Mouse (Mus musculus) small intestine, adult 2 months (tissue): ENCODE results near the gene Capn11. TPM values are rescaled to one million over a fixed set of nuclear protein-coding genes. Genes with fewer than 3 reads are reported as not detected.

Source experiments
- H3K27ac ChIP-seq: fragments of 200-500 bp; 2 replicates; pipeline ENCODE4 v1.5.1; 2012; ENCODE audit warnings: low read depth, low read length, control low read depth, inconsistent platforms; ENCODE audit not compliant: insufficient read depth
- H3K27me3 ChIP-seq: fragments of 200-500 bp; 2 replicates; pipeline ENCODE4 v1.6.1; 2012; ENCODE audit warnings: mild to moderate bottlenecking, moderate library complexity, low read length, inconsistent platforms; ENCODE audit not compliant: control insufficient read depth, insufficient read depth
- H3K36me3 ChIP-seq: fragments of 200-500 bp; 2 replicates; pipeline ENCODE4 v1.6.1; 2012; ENCODE audit warnings: mild to moderate bottlenecking, low read length, control low read depth, inconsistent platforms; ENCODE audit not compliant: control insufficient read depth, insufficient read depth
- H3K4me1 ChIP-seq: fragments of 200-500 bp; 2 replicates; pipeline ENCODE4 v1.6.1; 2012; ENCODE audit warnings: low read length, inconsistent platforms, mixed read lengths; ENCODE audit not compliant: control insufficient read depth, insufficient read depth, insufficient read length
- H3K4me3 ChIP-seq: fragments of 200-500 bp; 2 replicates; pipeline ENCODE4 v1.5.1; 2012; ENCODE audit warnings: low read depth, mild to moderate bottlenecking, control low read depth, inconsistent platforms, low read length, moderate library complexity
- CTCF ChIP-seq: fragments of 200-500 bp; IDR thresholded peaks from 2 replicates; pipeline ENCODE4 v1.5.1; 2012; ENCODE audit warnings: low read depth, mild to moderate bottlenecking, control low read depth, inconsistent platforms, low read length, moderate library complexity, mixed read lengths; ENCODE audit not compliant: insufficient replicate concordance, insufficient read length; ENCODE audit errors: extremely low read depth
- POLR2A ChIP-seq: fragments of 200-500 bp; IDR thresholded peaks from 2 replicates; pipeline ENCODE4 v1.6.1; 2012; ENCODE audit warnings: low read depth, mild to moderate bottlenecking, control low read depth, inconsistent platforms, low read length, moderate library complexity
- WGBS: fragments of 180-500 bp; shearing (Covaris S2); methylation state at CpG from one replicate; pipeline ENCODE4 v1.1.7; 2018; 5-methylcytosine and 5-hydroxymethylcytosine counted together
- polyA plus RNA-seq: library from polyadenylated mRNA; depleted of rRNA; stranded (reverse); fragments of >200 nt; gene quantifications from 2 replicates; pipeline ENCODE4 v1.2.3, GENCODE M21; 2012

Capn11 gene
- polyA plus RNA-seq, 1 experiment = not detected

- Histone ChIP-seq H3K4me1 (peaks cover 4% of the 10 kb centered on the region; the same call in 1 of the 2 replicates), H3K4me3 (no peak overlapping the region), H3K27me3 (no peaks in the 10 kb centered on the region), H3K27ac (no peak overlapping the region), H3K36me3 (no peaks in the 10 kb centered on the region)
- no peak for TF ChIP-seq CTCF
- TF ChIP-seq POLR2A = no peak
- 36% methylated on average over 5 of the region's 5 CpGs for WGBS
These were observed 48.8 kb downstream of the Capn11 start for GRCm38 (mm10) chr17:45610144-45610866.

GRCm38 (mm10) chr17:45608396-45608795 is 50.7 kb downstream of the Capn11 start:
- Histone ChIP-seq H3K27me3 (no peaks in the 10 kb centered on the region), H3K4me1 (peaks cover 4% of the 10 kb centered on the region; the same call in 1 of the 2 replicates), H3K4me3 (no peak overlapping the region), H3K27ac (no peak overlapping the region), H3K36me3 (no peaks in the 10 kb centered on the region)
- WGBS = 76% methylated on average over 4 of the region's 4 CpGs
- no peak for TF ChIP-seq CTCF
- no peak for TF ChIP-seq POLR2A

- H3K4me3 ChIP-seq = no peak overlapping the region
- TF ChIP-seq POLR2A = no peak
- TF ChIP-seq CTCF = no peak
- H3K36me3 ChIP-seq = no peaks in the 10 kb centered on the region
- 81% methylated on average over 15 of the region's 15 CpGs for whole genome bisulfite sequencing
- peaks cover 4% of the 10 kb centered on the region; the same call in 1 of the 2 replicates for H3K4me1 ChIP-seq
- no peaks in the 10 kb centered on the region for H3K27me3 ChIP-seq
- H3K27ac ChIP-seq = no peak overlapping the region
These were observed 51.9 kb downstream of the Capn11 start for GRCm38 (mm10) chr17:45606992-45607879.

- TF ChIP-seq CTCF (no peak), POLR2A (no peak)
- 86% methylated on average over 3 of the region's 3 CpGs for WGBS
- H3K36me3 ChIP-seq = no peaks in the 10 kb centered on the region
These were observed 56.1 kb downstream of the Capn11 start for GRCm38 (mm10) chr17:45602984-45603383.

DNA sequence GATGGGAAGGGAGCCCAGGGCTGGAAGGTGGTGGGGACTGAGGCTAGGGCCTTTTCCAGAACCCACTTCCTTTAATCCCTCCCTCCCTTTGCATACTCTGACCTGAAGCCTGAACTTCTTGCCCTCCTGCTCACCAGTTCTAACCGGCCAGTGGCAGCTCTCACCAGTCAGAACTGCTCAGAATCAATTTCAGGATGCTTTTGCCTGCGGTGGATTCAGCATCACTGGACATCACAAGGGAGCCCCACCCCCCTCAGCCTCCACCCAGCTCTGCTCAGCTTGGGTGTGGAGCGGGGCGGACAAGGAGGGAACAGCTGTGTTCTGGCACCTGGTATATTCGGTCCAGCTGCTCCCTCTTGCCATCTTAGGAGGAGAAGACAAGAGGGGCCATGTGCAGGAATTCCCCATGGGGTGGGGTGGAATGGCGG is 57.2 kb downstream of the Capn11 start, which contains the start of gene Mymx:
Mymx (minus strand) TSS at position 226 of the 428 bp plus-strand sequence.
- TF ChIP-seq POLR2A (no peak), CTCF (no peak)
- Histone ChIP-seq H3K36me3 (no peaks in the 10 kb centered on the region), H3K27me3 (no peaks in the 10 kb centered on the region), H3K4me1 (peaks cover 13% of the 10 kb centered on the region), H3K4me3 (0 out of 2 replicates have a peak within 1 kb of the TSS, but pooled peaks have one; percentile 1), H3K27ac (no peak within 1 kb of the TSS)
- 41% methylated on average over 6 of the region's 6 CpGs for WGBS

More at GRCm38 (mm10) chr17:45602984-45603383, 56.1 kb downstream of the Capn11 start:
- no peak overlapping the region for H3K4me3 ChIP-seq
- no peaks in the 10 kb centered on the region for H3K27me3 ChIP-seq
- H3K4me1 ChIP-seq = peaks cover 8% of the 10 kb centered on the region
- no peak overlapping the region for H3K27ac ChIP-seq

DNA sequence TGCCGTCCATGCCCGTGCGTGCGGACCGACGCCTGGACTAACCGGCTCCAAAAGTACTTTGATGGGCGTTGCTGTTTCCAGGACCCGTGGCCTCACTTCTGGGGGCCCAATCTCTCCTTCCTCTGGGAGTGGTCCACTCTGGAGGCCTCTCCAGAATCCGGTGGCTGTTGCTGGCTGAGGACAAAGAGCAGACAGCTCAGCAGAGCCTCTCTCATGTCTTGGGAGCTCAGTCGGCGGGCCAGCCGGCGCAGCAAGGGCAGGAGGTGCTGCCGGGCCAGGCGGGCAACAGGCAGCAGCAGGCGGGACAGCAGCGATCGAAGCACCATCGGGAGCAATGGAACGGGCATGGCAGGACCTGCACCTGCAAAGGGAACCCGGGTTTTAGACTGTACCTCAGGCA is 57.8 kb downstream of the Capn11 start:
- Histone ChIP-seq H3K27ac (no peak overlapping the region), H3K4me1 (peaks cover 14% of the 10 kb centered on the region), H3K27me3 (no peaks in the 10 kb centered on the region), H3K4me3 (0 out of 2 replicates have a peak overlapping the region, but pooled peaks have one; percentile 1), H3K36me3 (no peaks in the 10 kb centered on the region)
- TF ChIP-seq CTCF (no peak), POLR2A (no peak)
- WGBS = 44% methylated on average over 22 of the region's 22 CpGs

- WGBS = 83% methylated on average over 8 of the region's 8 CpGs
- no peaks in the 10 kb centered on the region for H3K27me3 ChIP-seq
- H3K27ac ChIP-seq = no peak overlapping the region
- no peak for TF ChIP-seq CTCF
- TF ChIP-seq POLR2A = no peak
- no peaks in the 10 kb centered on the region for H3K36me3 ChIP-seq
- H3K4me1 ChIP-seq = peaks cover 18% of the 10 kb centered on the region
- no peak overlapping the region for H3K4me3 ChIP-seq
These were observed 58.9 kb downstream of the Capn11 start for GRCm38 (mm10) chr17:45600267-45600666.
